Mouse (Mus musculus) kidney, adult 18-20 months (tissue): ENCODE data around the gene Dmrtb1.

ENCODE experiments used
- DNase-seq: peaks from one replicate; pipeline ENCODE4 v3.0.0; 2021

Gene Dmrtb1

GRCm38 (mm10) chr4:107680311-107681098 lies 3.5 kb downstream of the Dmrtb1 start:
- DNase-seq: no peak

- no peak for DNase-seq
Observed at GRCm38 (mm10) chr4:107675645-107676044, 8.4 kb downstream of the Dmrtb1 start.

DNA sequence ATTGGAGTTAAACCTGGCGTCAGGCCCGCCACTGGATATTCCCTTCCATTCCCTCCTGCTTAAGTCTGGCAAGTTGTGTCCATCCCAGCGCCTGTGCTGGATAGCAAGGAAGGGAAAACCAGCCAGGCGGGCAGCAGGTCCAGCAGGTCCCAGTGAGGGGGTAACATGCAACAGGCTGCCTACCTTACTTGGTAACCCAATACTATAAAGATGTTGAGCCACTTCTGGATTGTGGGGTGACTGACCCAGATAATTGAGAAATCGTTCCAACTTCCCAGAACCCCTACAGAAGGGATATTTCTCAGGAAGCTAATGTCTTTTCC lies 9.7 kb downstream of the Dmrtb1 start:
- DNase-seq: no peak

GRCm38 (mm10) chr4:107673638-107674321 lies 10.2 kb downstream of the Dmrtb1 start:
- DNase-seq: peak; percentile 72

DNA sequence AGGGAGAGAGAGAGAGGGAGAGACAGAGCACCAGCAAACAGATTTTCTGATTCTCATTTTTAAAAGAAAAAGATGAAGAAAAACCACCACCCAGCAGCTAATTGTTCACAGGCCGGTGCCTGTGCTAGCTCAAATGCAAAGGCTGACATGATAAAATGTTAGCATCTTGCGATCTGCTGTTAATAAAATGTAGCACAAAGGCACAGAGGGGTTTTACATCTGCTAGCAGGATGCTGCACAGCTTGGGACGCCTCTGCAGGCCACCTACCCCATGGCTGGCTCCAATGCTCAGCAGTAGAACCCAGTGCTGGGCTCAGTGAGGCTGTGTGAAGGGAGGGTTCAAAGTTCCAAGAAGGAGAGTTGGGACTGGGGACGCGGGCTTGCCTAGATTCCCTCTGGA lies 13.3 kb downstream of the Dmrtb1 start:
- DNase-seq: no peak

DNA sequence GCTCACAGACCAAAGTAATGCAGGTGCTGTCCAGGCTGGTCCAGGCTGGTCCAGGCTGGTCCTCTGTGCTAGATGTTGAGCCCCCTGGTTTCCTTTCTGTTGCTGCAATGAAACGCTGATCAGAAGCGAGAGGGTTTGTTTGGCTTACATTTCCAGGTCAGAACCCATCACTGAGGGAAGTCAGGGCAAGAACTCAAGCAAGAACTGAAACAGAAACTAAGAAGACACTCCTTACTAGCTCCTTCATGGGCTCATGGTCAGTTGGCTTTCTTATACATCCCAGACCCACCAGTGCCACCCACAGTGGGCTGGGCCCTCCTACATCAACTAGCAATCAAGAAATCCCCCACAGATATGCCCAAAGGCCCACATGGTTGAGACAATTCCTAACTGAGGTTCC lies 15.5 kb downstream of the Dmrtb1 start:
- DNase-seq: no peak

DNA sequence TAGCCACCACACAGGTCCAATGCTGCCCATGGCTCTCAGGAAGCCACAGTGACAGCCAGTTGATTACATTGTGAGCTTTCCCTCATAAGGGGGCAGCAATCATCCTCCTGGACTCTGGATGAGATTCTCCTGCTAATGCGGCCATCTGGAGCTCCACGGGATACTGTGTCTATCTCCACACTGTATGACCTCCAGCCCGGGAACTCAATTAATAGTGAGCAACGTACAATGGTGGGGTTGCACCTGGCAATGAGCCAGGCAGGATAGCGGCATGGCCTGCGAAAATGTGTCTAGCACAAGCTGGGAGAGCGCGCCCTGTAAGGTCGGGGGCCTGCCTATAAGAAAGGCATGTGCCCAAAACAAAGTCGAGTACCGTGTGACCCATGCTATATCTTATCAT lies 23.4 kb downstream of the Dmrtb1 start:
- DNase-seq: no peak

GRCm38 (mm10) chr4:107653280-107653643 lies 30.8 kb downstream of the Dmrtb1 start:
- no peak for DNase-seq

DNA sequence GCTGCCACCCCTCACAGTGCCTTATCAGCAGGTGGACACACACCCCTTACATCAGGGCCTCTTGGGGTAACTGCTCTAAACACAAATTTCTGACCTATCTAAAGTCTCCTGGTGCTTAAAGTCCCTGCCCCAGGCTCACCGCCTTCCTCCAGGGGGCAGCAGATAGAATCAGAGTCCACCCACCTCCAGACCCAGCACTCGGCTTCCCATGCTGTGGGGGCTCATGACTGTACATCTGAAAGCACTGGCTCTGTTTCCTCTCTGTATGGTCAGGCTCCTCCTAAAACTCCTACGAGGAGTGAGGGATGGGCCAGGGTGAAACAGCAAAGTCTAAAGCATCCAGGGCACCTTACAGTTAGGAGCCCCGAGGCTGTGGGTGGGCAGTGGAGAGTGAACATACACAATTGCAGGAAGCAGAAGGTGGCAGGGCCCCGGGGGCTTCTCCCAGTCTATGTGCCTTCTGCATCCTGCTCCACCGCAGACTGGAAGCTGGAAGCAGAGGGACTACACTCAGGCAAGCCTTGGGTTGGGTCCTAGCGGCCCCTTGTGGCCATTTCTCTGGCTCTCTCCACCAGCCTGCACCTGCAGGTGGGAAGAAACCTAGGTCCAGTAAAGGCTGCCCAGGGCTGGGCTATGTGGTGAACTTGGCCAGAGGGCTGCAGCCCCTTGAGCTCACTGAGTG lies 31.3 kb downstream of the Dmrtb1 start:
- peak; percentile 83 for DNase-seq

- DNase-seq: no peak
Observed at GRCm38 (mm10) chr4:107651021-107651496, 33.0 kb downstream of the Dmrtb1 start.

DNA sequence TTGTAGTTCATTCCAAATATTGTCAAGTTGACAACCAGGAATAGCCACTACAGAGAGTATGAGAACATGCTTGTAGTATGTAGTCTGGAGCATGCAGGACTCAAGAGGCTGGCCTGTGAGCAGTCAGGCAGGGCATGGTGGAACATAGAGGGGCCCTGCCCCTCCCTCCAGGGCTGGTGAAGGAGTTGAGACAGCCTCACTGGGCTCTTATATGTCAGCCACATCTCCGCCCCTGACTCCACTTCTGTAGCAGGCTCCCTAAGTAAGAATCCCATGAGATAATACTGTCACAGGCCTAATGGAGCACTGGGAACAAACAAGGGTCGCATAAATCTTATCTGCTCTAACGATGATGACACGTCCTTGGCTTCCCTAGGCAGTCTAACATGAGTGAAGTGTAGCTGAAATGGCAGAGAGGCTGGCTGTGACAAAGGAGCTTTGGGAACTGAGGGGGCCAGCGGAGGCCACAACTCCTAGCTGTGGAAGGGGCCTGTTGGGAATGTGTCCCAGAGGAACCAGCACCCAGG lies 35.0 kb downstream of the Dmrtb1 start:
- DNase-seq: no peak

DNA sequence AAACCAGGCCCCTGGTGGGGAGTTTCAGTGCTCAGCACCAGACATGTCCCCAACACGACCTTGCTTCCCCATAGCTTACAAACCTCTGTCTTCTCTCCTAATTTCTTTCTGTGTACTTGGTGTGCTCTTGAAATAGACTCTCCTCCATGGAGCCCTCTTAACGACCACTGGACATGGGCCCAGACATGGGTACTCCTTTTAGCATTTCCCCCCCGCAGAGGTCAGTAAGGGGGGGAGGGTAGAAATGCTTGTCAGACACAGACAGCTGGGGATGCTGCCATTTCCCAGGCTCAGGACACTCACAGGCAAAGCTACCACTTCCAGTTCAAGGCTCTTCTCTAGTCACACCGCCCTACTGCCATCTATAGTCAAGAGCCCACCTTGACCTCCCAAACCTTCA lies 42.4 kb downstream of the Dmrtb1 start:
- DNase-seq: no peak

DNA sequence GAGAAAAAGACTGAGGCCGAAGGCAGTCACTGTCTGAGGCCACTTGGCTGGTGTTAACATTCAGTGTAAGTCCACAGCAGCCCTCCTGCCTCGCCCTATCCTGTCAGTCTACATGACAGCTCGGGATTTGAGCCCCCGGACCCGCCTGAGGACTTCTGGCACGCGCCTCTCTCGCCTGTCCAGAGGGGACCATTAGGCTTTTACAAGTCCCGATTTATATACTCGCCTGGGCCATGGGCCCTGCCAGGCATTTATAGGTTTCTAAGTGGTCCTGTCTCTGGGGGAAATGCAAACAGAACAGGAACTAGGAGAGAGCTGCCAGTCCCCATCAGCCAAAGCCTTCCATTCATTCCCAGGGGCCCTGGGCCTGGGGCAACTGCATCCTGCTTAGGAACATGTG lies 45.7 kb downstream of the Dmrtb1 start:
- DNase-seq: no peak

DNA sequence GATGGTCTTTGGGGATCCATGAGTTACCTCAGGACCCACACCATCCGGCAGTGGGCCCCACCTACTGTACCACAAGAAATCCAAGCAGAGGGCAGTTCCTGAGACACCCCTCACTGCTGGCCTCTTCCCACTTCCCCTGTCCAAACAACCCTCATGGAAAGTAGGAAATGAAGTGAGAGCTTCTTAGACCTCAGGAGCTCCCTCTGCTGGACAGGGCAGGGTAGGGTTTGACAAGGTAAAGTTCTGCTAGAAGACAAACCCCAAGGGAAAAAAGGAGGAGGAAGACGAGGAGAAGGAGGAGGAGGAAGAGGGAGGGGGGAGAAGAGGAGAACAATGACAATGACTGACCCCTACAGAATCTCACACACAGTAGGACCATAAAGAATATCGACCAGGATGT lies 46.4 kb downstream of the Dmrtb1 start:
- peak; percentile 54 for DNase-seq

- DNase-seq: no peak
Observed at GRCm38 (mm10) chr4:107636099-107636498, 47.9 kb downstream of the Dmrtb1 start.

DNA sequence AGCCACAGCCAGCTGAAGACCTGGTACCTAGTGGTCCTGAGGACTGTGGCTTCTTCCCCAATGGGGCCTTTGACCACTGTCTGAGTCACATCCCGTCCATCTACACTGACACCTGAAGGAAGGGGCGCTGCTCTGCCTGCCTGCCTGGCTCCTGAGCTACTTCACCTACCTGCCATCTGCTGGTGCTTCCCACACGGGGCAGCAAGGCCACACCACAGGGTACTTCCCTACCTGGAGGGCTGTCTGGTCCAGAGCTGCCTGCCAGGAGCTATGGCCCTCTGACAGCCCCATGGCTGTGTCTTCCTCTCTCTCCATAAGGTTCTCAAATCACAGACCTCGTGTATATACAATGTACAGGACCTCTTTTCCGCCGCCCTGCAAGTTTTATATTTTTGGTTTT lies 49.4 kb downstream of the Dmrtb1 start:
- DNase-seq: no peak

- no peak for DNase-seq
Observed at GRCm38 (mm10) chr4:107628921-107629411, 55.1 kb downstream of the Dmrtb1 start.

- no peak for DNase-seq
Observed at GRCm38 (mm10) chr4:107628226-107628625, 55.8 kb downstream of the Dmrtb1 start.
